Comparison of ENCODE assay signal across 22 mouse cellular contexts in the genomic region with DNA sequence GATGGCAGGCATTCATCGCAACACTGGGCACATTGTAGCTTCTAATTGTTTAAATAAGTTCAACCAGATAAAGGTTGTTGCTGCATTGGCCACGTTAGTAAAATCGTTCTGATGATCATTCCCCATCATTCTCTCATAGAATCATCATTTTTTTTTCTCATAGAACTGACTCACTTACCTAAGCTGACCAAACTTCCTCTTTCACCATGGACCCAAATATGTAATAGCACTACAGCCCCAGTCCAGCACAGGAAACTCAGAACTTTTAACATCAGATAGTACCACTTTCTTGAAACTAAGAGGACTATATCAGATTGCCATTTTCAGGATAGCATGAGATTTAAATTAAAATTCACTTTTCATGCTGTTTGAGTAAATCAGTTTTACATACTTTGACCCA.
"Had no signal": no experiment of that assay in that cellular context is flagged by ENCODE, and none has a peak within 500 bp of the region (broad histone marks: within the 10 kb centered on the region; RNA-seq: fewer than 3 reads in every experiment).

No protein-coding gene starts in this region.

- H3K4me3 ChIP-seq: liver, embryonic 15.5 days; lung, embryonic 15.5 days; megakaryocyte, embryonic 14.5 days; midbrain, embryonic 13.5 days; midbrain, embryonic 15.5 days; neural tube, embryonic 12.5 days; stomach, embryonic 15.5 days had no signal

- H3K27me3 ChIP-seq: liver, embryonic 15.5 days; lung, embryonic 15.5 days; midbrain, embryonic 13.5 days; midbrain, embryonic 15.5 days; neural tube, embryonic 12.5 days; stomach, embryonic 15.5 days had no signal

- H3K9me3 ChIP-seq: liver, embryonic 15.5 days; lung, embryonic 15.5 days; megakaryocyte, embryonic 14.5 days; midbrain, embryonic 13.5 days; midbrain, embryonic 15.5 days; neural tube, embryonic 12.5 days; stomach, embryonic 15.5 days had no signal

- H3K36me3 ChIP-seq: liver, embryonic 15.5 days; lung, embryonic 15.5 days; midbrain, embryonic 13.5 days; midbrain, embryonic 15.5 days; neural tube, embryonic 12.5 days; stomach, embryonic 15.5 days had no signal

- H3K4me1 ChIP-seq: liver, embryonic 15.5 days; lung, embryonic 15.5 days; megakaryocyte, embryonic 14.5 days; midbrain, embryonic 13.5 days; midbrain, embryonic 15.5 days; neural tube, embryonic 12.5 days; stomach, embryonic 15.5 days had no signal

- H3K27ac ChIP-seq: liver, embryonic 15.5 days; lung, embryonic 15.5 days; macrophage; midbrain, embryonic 13.5 days; midbrain, embryonic 15.5 days; neural tube, embryonic 12.5 days; stomach, embryonic 15.5 days; stomach, postnatal 0 days had no signal

- H3K9ac ChIP-seq: liver, embryonic 15.5 days; liver, postnatal 0 days; lung, embryonic 15.5 days; midbrain, embryonic 13.5 days; midbrain, embryonic 15.5 days; neural tube, embryonic 12.5 days; stomach, embryonic 15.5 days had no signal

- DNase-seq: liver, postnatal 0 days; lung, adult 2 months; lung, postnatal 14 days; lung, postnatal 36 days; retina, postnatal 1 day; right cerebral cortex, adult 18-20 months; right cerebral cortex, postnatal 25 days; right cerebral cortex, postnatal 4 days; thymus, adult 2 months; thymus, postnatal 25 days; thymus, postnatal 4 days had no signal

- ATAC-seq: liver, postnatal 0 days; lung, postnatal 0 days; midbrain, embryonic 13.5 days; midbrain, embryonic 15.5 days had no signal

- H3K4me2 ChIP-seq: liver, embryonic 15.5 days; lung, embryonic 15.5 days; midbrain, embryonic 11.5 days; midbrain, embryonic 13.5 days; midbrain, embryonic 15.5 days; neural tube, embryonic 12.5 days; stomach, embryonic 15.5 days had no signal
